Mouse (Mus musculus) MEL (cell line): Measurements from ENCODE around the gene Foxl2. TPM values are rescaled to one million over a fixed set of nuclear protein-coding genes. Genes with fewer than 3 reads are reported as not detected.
A peak's percentile ranks its signal among the peaks of the same experiment; 100 is the strongest.

ENCODE experiments used
- DNase-seq: peaks from one replicate; pipeline ENCODE4 v3.0.0; 2011; ENCODE audit warnings: low read depth, low spot score
- H3K27ac ChIP-seq: 2 replicates; pipeline ENCODE4 v1.5.1; 2012; ENCODE audit warnings: low read depth, mild to moderate bottlenecking, control low read depth, low read length, moderate library complexity; ENCODE audit not compliant: control insufficient read depth
- H3K27me3 ChIP-seq, 2 experiments: fragments of 150-350 bp in 1 of 2; sonication (generic) in 1 of 2; 2 replicates each; pipeline ENCODE4 v1.6.1; 2012; ENCODE audit warnings: low read length in 2 of 2, mild to moderate bottlenecking in 2 of 2, improper control_type of control experiment in 1 of 2, moderate library complexity in 1 of 2; ENCODE audit not compliant: insufficient read depth in 2 of 2, control insufficient read depth in 1 of 2
- H3K36me3 ChIP-seq, 2 experiments: 2 replicates each; pipeline ENCODE4 v1.6.1; 2012 to 2014; ENCODE audit warnings: low read length in 2 of 2, improper control_type of control experiment in 1 of 2, inconsistent platforms in 1 of 2, mild to moderate bottlenecking in 1 of 2; ENCODE audit not compliant: insufficient read depth in 2 of 2, control insufficient read depth in 1 of 2
- H3K4me1 ChIP-seq, 2 experiments: fragments of 150-350 bp in 1 of 2; sonication (generic) in 1 of 2; 2 replicates each; pipeline ENCODE4 v1.6.1; 2012; ENCODE audit warnings: low read length in 2 of 2, improper control_type of control experiment in 1 of 2, mild to moderate bottlenecking in 1 of 2; ENCODE audit not compliant: insufficient read depth in 2 of 2, control insufficient read depth in 1 of 2
- H3K4me3 ChIP-seq, 2 experiments: fragments of 150-350 bp in 1 of 2; sonication (generic) in 1 of 2; 2 replicates each; pipeline ENCODE4 v1.5.1; 2012; ENCODE audit warnings: low read depth in 2 of 2, low read length in 2 of 2, mild to moderate bottlenecking in 2 of 2, moderate library complexity in 2 of 2, control low read depth in 1 of 2, improper control_type of control experiment in 1 of 2; ENCODE audit not compliant: control insufficient read depth in 1 of 2, insufficient read depth in 1 of 2
- H3K79me2 ChIP-seq: 2 replicates; pipeline ENCODE4 v1.6.1; 2012; ENCODE audit warnings: mild to moderate bottlenecking, low read length, moderate library complexity; ENCODE audit not compliant: control insufficient read depth, poor library complexity, insufficient read depth
- H3K9ac ChIP-seq: 2 replicates; pipeline ENCODE4 v1.6.1; 2012; ENCODE audit warnings: low read depth, mild to moderate bottlenecking, control low read depth, low read length, moderate library complexity; ENCODE audit not compliant: control insufficient read depth, poor library complexity, severe bottlenecking
- H3K9me3 ChIP-seq: fragments of 150-350 bp; sonication (generic); replicated peaks from 2 replicates; pipeline ENCODE4 v1.6.1; 2012; ENCODE audit warnings: mild to moderate bottlenecking, low read length, improper control_type of control experiment, moderate library complexity; ENCODE audit not compliant: insufficient read depth
- CHD1 ChIP-seq: IDR thresholded peaks from 2 replicates; pipeline ENCODE4 v1.6.1; 2012; ENCODE audit warnings: low read depth, mild to moderate bottlenecking, inconsistent platforms, low read length, improper control_type of control experiment
- CHD2 ChIP-seq: IDR thresholded peaks from 2 replicates; pipeline ENCODE4 v1.6.1; 2011; ENCODE audit warnings: low read length, improper control_type of control experiment
- CTCF ChIP-seq, 3 experiments: IDR thresholded peaks in 2 of 3; conservative IDR thresholded peaks in 1 of 3; 2 replicates each; pipeline ENCODE4 v1.5.1; 2011 to 2012; ENCODE audit warnings: low read length in 3 of 3, low read depth in 2 of 3, mild to moderate bottlenecking in 2 of 3, improper control_type of control experiment in 1 of 3, inconsistent platforms in 1 of 3, mixed read lengths in 1 of 3, moderate library complexity in 1 of 3; ENCODE audit not compliant: control insufficient read depth in 1 of 3, insufficient read depth in 1 of 3, poor library complexity in 1 of 3, severe bottlenecking in 1 of 3
- ELF1 ChIP-seq: IDR thresholded peaks from 2 replicates; pipeline ENCODE4 v1.6.1; 2014; ENCODE audit warnings: low read depth, mild to moderate bottlenecking, inconsistent platforms, low read length, improper control_type of control experiment, moderate library complexity
- EP300 ChIP-seq, 2 experiments: IDR thresholded peaks; 2 replicates each; pipeline ENCODE4 v1.6.1; 2011; ENCODE audit warnings: improper control_type of control experiment in 2 of 2, low read length in 2 of 2, low read depth in 1 of 2, mild to moderate bottlenecking in 1 of 2
- GABPA ChIP-seq: IDR thresholded peaks from 2 replicates; pipeline ENCODE4 v1.6.1; 2012; ENCODE audit warnings: low read depth, mild to moderate bottlenecking, inconsistent platforms, low read length, improper control_type of control experiment, moderate library complexity
- HCFC1 ChIP-seq: IDR thresholded peaks from 2 replicates; pipeline ENCODE4 v1.6.1; 2012; ENCODE audit warnings: low read depth, mild to moderate bottlenecking, inconsistent platforms, low read length, improper control_type of control experiment, moderate library complexity
- JUND ChIP-seq: IDR thresholded peaks from 2 replicates; pipeline ENCODE4 v1.6.1; 2011; ENCODE audit warnings: low read depth, mild to moderate bottlenecking, improper control_type of control experiment, low read length
- MAFK ChIP-seq: IDR thresholded peaks from 2 replicates; pipeline ENCODE4 v1.6.1; 2011; ENCODE audit warnings: low read depth, mild to moderate bottlenecking, low read length, improper control_type of control experiment, borderline replicate concordance
- MAX ChIP-seq: IDR thresholded peaks from 2 replicates; pipeline ENCODE4 v1.6.1; 2011; ENCODE audit warnings: low read length, improper control_type of control experiment
- MAZ ChIP-seq: IDR thresholded peaks from 2 replicates; pipeline ENCODE4 v1.6.1; 2012; ENCODE audit warnings: low read depth, mild to moderate bottlenecking, inconsistent platforms, low read length, improper control_type of control experiment
- MXI1 ChIP-seq: IDR thresholded peaks from 2 replicates; pipeline ENCODE4 v1.6.1; 2011; ENCODE audit warnings: mild to moderate bottlenecking, low read depth, low read length, improper control_type of control experiment
- MYB ChIP-seq: IDR thresholded peaks from 2 replicates; pipeline ENCODE4 v1.6.1; 2011; ENCODE audit warnings: mild to moderate bottlenecking, low read depth, low read length, improper control_type of control experiment
- MYC ChIP-seq: IDR thresholded peaks from 2 replicates; pipeline ENCODE4 v1.6.1; 2011; ENCODE audit warnings: low read depth, mild to moderate bottlenecking, low read length, improper control_type of control experiment, moderate library complexity
- NELFE ChIP-seq: IDR thresholded peaks from 2 replicates; pipeline ENCODE4 v1.6.1; 2011; ENCODE audit warnings: low read depth, low read length, improper control_type of control experiment
- NRF1 ChIP-seq: IDR thresholded peaks from 2 replicates; pipeline ENCODE4 v1.6.1; 2014; ENCODE audit warnings: low read depth, mild to moderate bottlenecking, inconsistent platforms, low read length, improper control_type of control experiment, moderate library complexity; ENCODE audit not compliant: poor library complexity, insufficient read depth, severe bottlenecking
- POLR2AphosphoS5 ChIP-seq: IDR thresholded peaks from 2 replicates; pipeline ENCODE4 v1.6.1; 2012; ENCODE audit warnings: low read depth, borderline replicate concordance, mild to moderate bottlenecking, inconsistent platforms, low read length, moderate library complexity, mixed read lengths
- RAD21 ChIP-seq: IDR thresholded peaks from 2 replicates; pipeline ENCODE4 v1.6.1; 2011; ENCODE audit warnings: mild to moderate bottlenecking, low read depth, low read length, improper control_type of control experiment
- RCOR1 ChIP-seq: IDR thresholded peaks from 2 replicates; pipeline ENCODE4 v1.6.1; 2012; ENCODE audit warnings: low read depth, mild to moderate bottlenecking, inconsistent platforms, low read length, improper control_type of control experiment
- SIN3A ChIP-seq: IDR thresholded peaks from 2 replicates; pipeline ENCODE4 v1.6.1; 2012; ENCODE audit warnings: low read length, improper control_type of control experiment, inconsistent platforms
- SMC3 ChIP-seq: IDR thresholded peaks from 2 replicates; pipeline ENCODE4 v1.6.1; 2011; ENCODE audit warnings: low read depth, low read length, improper control_type of control experiment
- TAL1 ChIP-seq: IDR thresholded peaks from 2 replicates; pipeline ENCODE4 v1.6.1; 2012; ENCODE audit warnings: mild to moderate bottlenecking, inconsistent platforms, low read length, moderate library complexity, mixed read lengths
- UBTF ChIP-seq: IDR thresholded peaks from 2 replicates; pipeline ENCODE4 v1.6.1; 2012; ENCODE audit warnings: low read depth, mild to moderate bottlenecking, inconsistent platforms, low read length, improper control_type of control experiment, moderate library complexity, borderline replicate concordance; ENCODE audit not compliant: insufficient read depth
- USF1 ChIP-seq: IDR thresholded peaks from 2 replicates; pipeline ENCODE4 v1.6.1; 2014; ENCODE audit warnings: low read depth, mild to moderate bottlenecking, inconsistent platforms, low read length, improper control_type of control experiment, moderate library complexity
- USF2 ChIP-seq, 2 experiments: IDR thresholded peaks; 2 replicates each; pipeline ENCODE4 v1.6.1; 2011 to 2012; ENCODE audit warnings: improper control_type of control experiment in 2 of 2, low read length in 2 of 2, borderline replicate concordance in 1 of 2, inconsistent platforms in 1 of 2, low read depth in 1 of 2, mild to moderate bottlenecking in 1 of 2; ENCODE audit not compliant: insufficient read depth in 1 of 2
- ZC3H11A ChIP-seq: IDR thresholded peaks from 2 replicates; pipeline ENCODE4 v1.6.1; 2012; ENCODE audit warnings: low read depth, mild to moderate bottlenecking, inconsistent platforms, low read length, improper control_type of control experiment
- ZKSCAN1 ChIP-seq: IDR thresholded peaks from 2 replicates; pipeline ENCODE4 v1.6.1; 2012; ENCODE audit warnings: low read depth, mild to moderate bottlenecking, inconsistent platforms, low read length, improper control_type of control experiment, moderate library complexity
- ZNF384 ChIP-seq: IDR thresholded peaks from 2 replicates; pipeline ENCODE4 v1.6.1; 2012; ENCODE audit warnings: low read depth, mild to moderate bottlenecking, inconsistent platforms, low read length, improper control_type of control experiment
- polyA plus RNA-seq, 2 experiments: library from polyadenylated mRNA; stranded (reverse) in 1 of 2; unstranded in 1 of 2; fragments of >175 nt in 1 of 2; fragments of >200 nt in 1 of 2; gene quantifications; 2 replicates each; pipeline versions ENCODE4 v1.2.1 to v1.2.4; 2012; ENCODE audit warnings: low replicate concordance in 2 of 2, low read depth in 1 of 2; ENCODE audit not compliant: insufficient read length in 2 of 2, insufficient read depth in 1 of 2, missing spikeins in 1 of 2
- total RNA-seq: library from RNA; depleted of rRNA; stranded (reverse); fragments of 300-350 nt; gene quantifications from 2 replicates; pipeline ENCODE4 v1.2.3, GENCODE M21; 2012

Gene Foxl2
- total and polyA plus RNA-seq, 3 experiments: not detected

DNA sequence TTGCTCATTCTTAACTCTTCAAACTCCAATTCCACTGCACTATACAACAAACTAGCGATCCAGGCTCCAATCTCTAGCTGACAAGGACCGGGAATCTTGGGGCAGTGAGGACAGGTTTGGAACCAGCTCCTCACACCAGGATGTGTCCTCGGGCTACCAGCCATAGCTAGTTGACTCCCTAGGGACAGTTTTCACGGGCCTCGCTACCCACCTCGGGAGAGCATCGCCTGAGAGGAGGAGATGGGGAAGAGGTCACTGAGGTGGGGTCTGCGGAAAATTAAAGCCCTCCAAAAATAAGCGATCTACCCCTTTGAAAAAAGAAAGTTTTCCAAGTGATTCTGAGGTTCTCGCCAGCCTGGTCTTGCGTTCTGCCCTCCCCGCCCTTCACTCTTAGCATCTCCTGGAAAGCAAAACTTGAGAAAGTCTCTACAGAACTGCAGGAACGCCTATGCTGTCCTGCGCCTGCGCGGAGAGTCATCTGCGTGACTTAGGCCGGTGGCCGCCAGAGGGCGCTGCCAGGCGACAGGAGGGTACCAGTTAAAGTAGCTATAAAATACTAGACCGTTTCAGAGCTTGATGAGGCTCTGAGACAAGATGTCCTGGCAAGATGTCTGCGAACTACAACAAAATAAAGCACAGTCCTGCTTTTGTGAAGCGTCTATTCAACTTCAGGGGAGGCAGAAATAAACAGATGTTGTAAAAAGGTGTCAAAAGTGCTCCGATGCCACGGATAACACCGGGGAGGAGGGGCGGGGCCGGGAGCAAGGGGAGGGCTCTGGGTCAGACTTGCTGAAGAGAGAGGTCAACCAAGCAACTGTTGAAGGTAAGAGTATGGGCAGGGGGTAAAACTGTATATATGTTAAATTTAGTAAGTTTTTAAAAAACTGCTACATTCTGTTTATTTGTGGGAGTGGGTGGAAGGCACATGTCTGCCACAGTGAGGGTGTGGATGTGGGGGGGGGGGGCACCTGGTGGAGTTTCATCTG is 24.6 kb downstream of the Foxl2 start:
- Histone ChIP-seq H3K9me3 (no peaks in the 10 kb centered on the region), H3K27me3 (peaks cover 0 to 4% of the 10 kb centered on the region in 2 experiments; a peak in 1 of 4 replicates), H3K27ac (no peak overlapping the region), H3K36me3 (no peaks in the 10 kb centered on the region), H3K4me3 (peak overlapping the region; percentile 42 to 49; a peak in 3 of 4 replicates), H3K4me1 (no peaks in the 10 kb centered on the region; a peak in 1 of 4 replicates), H3K79me2 (no peaks in the 10 kb centered on the region), H3K9ac (no peak overlapping the region; the same call in 1 of the 2 replicates)
- peak; percentile 93 to 97 (median 97) for TF ChIP-seq CTCF (IDR thresholded peaks at IDR 0.05 in 2 of 3, conservative IDR thresholded peaks at IDR 0.05 in 1 of 3; ENCODE audit: control insufficient read depth in 1 of 3, insufficient read depth in 1 of 3, low read depth in 2 of 3, low read length in 3 of 3, poor library complexity in 1 of 3, severe bottlenecking in 1 of 3)
- TF ChIP-seq UBTF: no peak
- peak; percentile 90 for TF ChIP-seq SMC3
- 0 out of 2 replicates have a peak, but pooled peaks have one; percentile 40 for TF ChIP-seq MAZ
- TF ChIP-seq ZKSCAN1: no peak
- peak; percentile 96 for TF ChIP-seq NRF1
- TF ChIP-seq MXI1: peak; percentile 31; the same call in 1 of the 2 replicates
- TF ChIP-seq MYB: no peak
- TF ChIP-seq USF2 (IDR thresholded peaks at IDR 0.05; ENCODE audit: borderline replicate concordance in 1 of 2, insufficient read depth in 1 of 2, low read depth in 1 of 2, low read length in 2 of 2): no peak
- no peak for TF ChIP-seq TAL1
- peak; percentile 62; the same call in 1 of the 2 replicates for TF ChIP-seq ZC3H11A
- TF ChIP-seq MAFK: no peak
- no peak for TF ChIP-seq RCOR1
- peak; percentile 53 for TF ChIP-seq HCFC1
- no peak for TF ChIP-seq GABPA
- 0 out of 2 replicates have a peak, but pooled peaks have one; percentile 26 for TF ChIP-seq NELFE
- TF ChIP-seq ELF1: no peak
- no peak for TF ChIP-seq EP300 (IDR thresholded peaks at IDR 0.05; ENCODE audit: low read depth in 1 of 2, low read length in 2 of 2)
- TF ChIP-seq SIN3A: peak; percentile 57
- peak; percentile 47; the same call in 1 of the 2 replicates for TF ChIP-seq JUND
- 0 out of 2 replicates have a peak, but pooled peaks have one; percentile 43 for TF ChIP-seq MYC
- no peak for TF ChIP-seq MAX
- TF ChIP-seq RAD21: peak; percentile 76
- TF ChIP-seq POLR2AphosphoS5: no peak
- TF ChIP-seq ZNF384: no peak
- TF ChIP-seq CHD1: no peak
- 0 out of 2 replicates have a peak, but pooled peaks have one; percentile 25 for TF ChIP-seq USF1
- TF ChIP-seq CHD2: no peak
- DNase-seq: peak; percentile 91
